Mouse (Mus musculus) ES-E14 (cell line): Measurements from ENCODE around the gene Flii. TPM values are rescaled to one million over a fixed set of nuclear protein-coding genes. Genes with fewer than 3 reads are reported as not detected.

Experiments used
- DNase-seq: peaks from one replicate; pipeline ENCODE4 v3.0.0-alpha.2; 2013; ENCODE audit warnings: low read depth, low spot score
- H3K27ac ChIP-seq: 2 replicates; pipeline ENCODE4 v1.5.1; 2012; ENCODE audit warnings: low read depth, mild to moderate bottlenecking, low read length, moderate library complexity, mixed read lengths; ENCODE audit not compliant: poor library complexity, insufficient read depth, severe bottlenecking
- H3K36me3 ChIP-seq: 2 replicates; pipeline ENCODE4 v1.6.1; 2012; ENCODE audit warnings: mild to moderate bottlenecking, low read length, moderate library complexity, mixed read lengths; ENCODE audit not compliant: control insufficient read depth, poor library complexity, insufficient read depth, severe bottlenecking
- H3K4me1 ChIP-seq, 2 experiments: fragments of 150-350 bp in 1 of 2; sonication (generic) in 1 of 2; 2 replicates each; pipeline ENCODE4 v1.6.1; 2012; ENCODE audit warnings: low read length in 2 of 2, mild to moderate bottlenecking in 1 of 2, mixed read lengths in 1 of 2; ENCODE audit not compliant: control insufficient read depth in 2 of 2, insufficient read depth in 2 of 2, poor library complexity in 1 of 2
- H3K4me3 ChIP-seq, 2 experiments: fragments of 150-350 bp in 1 of 2; sonication (generic) in 1 of 2; 2 replicates each; pipeline ENCODE4 v1.5.1; 2012; ENCODE audit warnings: low read length in 2 of 2, low read depth in 1 of 2, mild to moderate bottlenecking in 1 of 2, mixed read lengths in 1 of 2; ENCODE audit not compliant: insufficient read depth in 1 of 2, poor library complexity in 1 of 2, severe bottlenecking in 1 of 2
- H3K9ac ChIP-seq: 2 replicates; pipeline ENCODE4 v1.6.1; 2012; ENCODE audit warnings: low read depth, mild to moderate bottlenecking, low read length, mixed read lengths; ENCODE audit not compliant: poor library complexity, insufficient read depth, severe bottlenecking
- H3K9me3 ChIP-seq: fragments of 150-350 bp; sonication (generic); 2 replicates; pipeline ENCODE4 v1.6.1; 2012; ENCODE audit warnings: low read depth, mild to moderate bottlenecking, low read length; ENCODE audit not compliant: control insufficient read depth, insufficient read depth
- CHD2 ChIP-seq: IDR thresholded peaks from 2 replicates; pipeline ENCODE4 v1.6.1; 2014; ENCODE audit warnings: mild to moderate bottlenecking, low read depth, low read length, inconsistent platforms
- HCFC1 ChIP-seq: IDR thresholded peaks from 2 replicates; pipeline ENCODE4 v1.6.1; 2012; ENCODE audit warnings: low read length, inconsistent platforms, borderline replicate concordance; ENCODE audit not compliant: insufficient read depth
- MAFK ChIP-seq: IDR thresholded peaks from 2 replicates; pipeline ENCODE4 v1.6.1; 2014; ENCODE audit warnings: mild to moderate bottlenecking, low read depth, low read length, inconsistent platforms; ENCODE audit not compliant: insufficient read depth
- ZC3H11A ChIP-seq: IDR thresholded peaks from 2 replicates; pipeline ENCODE4 v1.6.1; 2012; ENCODE audit warnings: low read depth, mild to moderate bottlenecking, inconsistent platforms, low read length, borderline replicate concordance
- ZNF384 ChIP-seq: IDR thresholded peaks from 2 replicates; pipeline ENCODE4 v1.6.1; 2012; ENCODE audit warnings: low read depth, low read length, inconsistent platforms
- in situ Hi-C, 2 experiments: fragments of 600-800 bp; cut with MboI; formaldehyde crosslinking; loops; one replicate each; pipeline ENCODE4 v1.15.1; 2025; ENCODE audit warnings: low sequenced_read_pairs in 2 of 2, inconsistent platforms in 1 of 2; ENCODE audit not compliant: unreplicated experiment in 2 of 2
- total RNA-seq: library from RNA; depleted of rRNA; stranded (reverse); fragments of 300-350 nt; gene quantifications from 2 replicates; pipeline ENCODE4 v1.2.3, GENCODE M21; 2012

Flii gene
- total RNA-seq, 1 experiment = 55.3 TPM

GRCm38 (mm10) chr11:60708631-60709030 lies 18.4 kb downstream of the Flii start:
- no peak overlapping the region for H3K27ac ChIP-seq
- DNase-seq = no peak
- no peak overlapping the region for H3K9ac ChIP-seq
- no peak for TF ChIP-seq ZNF384
- TF ChIP-seq MAFK = no peak
- no peak for TF ChIP-seq ZC3H11A
- TF ChIP-seq HCFC1 = no peak
- no peak for TF ChIP-seq CHD2
- no peak overlapping the region for H3K4me3 ChIP-seq
- H3K9me3 ChIP-seq = no peaks in the 10 kb centered on the region
- in situ Hi-C loops = no loop called here
- peaks cover 87% of the 10 kb centered on the region for H3K36me3 ChIP-seq
- H3K4me1 ChIP-seq = peaks cover 4 to 8% of the 10 kb centered on the region in 2 experiments; a peak in 2 of 4 replicates

- Histone ChIP-seq H3K9ac (no peak overlapping the region), H3K4me3 (no peak overlapping the region), H3K9me3 (no peaks in the 10 kb centered on the region), H3K4me1 (peaks cover 6 to 11% of the 10 kb centered on the region in 2 experiments; a peak in 2 of 4 replicates), H3K27ac (no peak overlapping the region), H3K36me3 (peaks cover 78% of the 10 kb centered on the region)
- TF ChIP-seq ZNF384 (no peak), ZC3H11A (no peak), HCFC1 (no peak)
- DNase-seq = no peak
- in situ Hi-C loops = no loop called here
Observed at GRCm38 (mm10) chr11:60707672-60708071, 19.4 kb downstream of the Flii start.

- no peak overlapping the region for H3K27ac ChIP-seq
- H3K9me3 ChIP-seq = no peaks in the 10 kb centered on the region
- H3K4me1 ChIP-seq = peaks cover 6 to 11% of the 10 kb centered on the region in 2 experiments; a peak in 2 of 4 replicates
- H3K4me3 ChIP-seq = no peak overlapping the region
- no peak for DNase-seq
- no peak overlapping the region for H3K9ac ChIP-seq
- TF ChIP-seq HCFC1 (no peak), ZNF384 (no peak), MAFK (no peak), CHD2 (no peak), ZC3H11A (no peak)
- in situ Hi-C loops = no loop called here
- peaks cover 71% of the 10 kb centered on the region for H3K36me3 ChIP-seq
Observed at GRCm38 (mm10) chr11:60706696-60707480, 20.2 kb downstream of the Flii start.

- no peak overlapping the region for H3K4me3 ChIP-seq
- peaks cover 2 to 8% of the 10 kb centered on the region in 2 experiments; a peak in 1 of 4 replicates for H3K4me1 ChIP-seq
- H3K9ac ChIP-seq = no peak overlapping the region
- H3K9me3 ChIP-seq = no peaks in the 10 kb centered on the region
- in situ Hi-C loops = no loop called here
- peaks cover 63% of the 10 kb centered on the region for H3K36me3 ChIP-seq
- DNase-seq = no peak
- TF ChIP-seq HCFC1 (no peak), CHD2 (no peak), ZNF384 (no peak), MAFK (no peak), ZC3H11A (no peak)
- no peak overlapping the region for H3K27ac ChIP-seq
Observed at GRCm38 (mm10) chr11:60706076-60706475, 21.0 kb downstream of the Flii start.
